Mouse (Mus musculus): ENCODE measurements around the gene Hnrnpu.

Gene Hnrnpu

GRCm38 (mm10) chr1:178314236-178314635, 23.4 kb downstream of the Hnrnpu start:
- in situ Hi-C loops (cut with MboI, MseI), result loop anchor here (5.0 kb wide), 1 partner anchor 153 kb away; no protein-coding TSS in a partner anchor

- in situ Hi-C loops (cut with MboI, MseI), result loop anchor here (5.0 kb wide), 1 partner anchor 154 kb away; no protein-coding TSS in a partner anchor
Observed at GRCm38 (mm10) chr1:178313039-178313597, 24.5 kb downstream of the Hnrnpu start.

- in situ Hi-C loops (cut with MboI, MseI), result loop anchor here (5.0 kb wide), 1 partner anchor 157 kb away; no protein-coding TSS in a partner anchor
Observed at GRCm38 (mm10) chr1:178310128-178310527, 27.5 kb downstream of the Hnrnpu start.

- in situ Hi-C loops (cut with MboI, MseI), result loop anchor here (5.0 kb wide), 3 partner anchors 38 to 372 kb away; partner anchors contain the start of gene Catspere2
Observed at GRCm38 (mm10) chr1:178309487-178309886, 28.1 kb downstream of the Hnrnpu start.

GRCm38 (mm10) chr1:178303425-178303824, 34.2 kb downstream of the Hnrnpu start:
- in situ Hi-C loops (cut with MboI, MseI), result loop anchor here (5.0 kb wide), 1 partner anchor 156 kb away; no protein-coding TSS in a partner anchor

- in situ Hi-C loops (cut with MboI, MseI), result loop anchor here (5.0 kb wide), 1 partner anchor 154 kb away; no protein-coding TSS in a partner anchor
Observed at GRCm38 (mm10) chr1:178301261-178301660, 36.3 kb downstream of the Hnrnpu start.

- in situ Hi-C loops (cut with MboI, MseI), result loop anchor here (25.0 kb wide), 1 partner anchor 957 kb away; no protein-coding TSS in a partner anchor
Observed at GRCm38 (mm10) chr1:178294051-178294450, 43.5 kb downstream of the Hnrnpu start.

GRCm38 (mm10) chr1:178291716-178292115, 45.9 kb downstream of the Hnrnpu start:
- in situ Hi-C loops (cut with MboI, MseI), result loop anchor here (25.0 kb wide), 1 partner anchor 954 kb away; no protein-coding TSS in a partner anchor

GRCm38 (mm10) chr1:178287601-178288176, 49.9 kb downstream of the Hnrnpu start:
- in situ Hi-C loops (cut with MboI, MseI), result loop anchor here (25.0 kb wide), 1 partner anchor 950 kb away; no protein-coding TSS in a partner anchor

- in situ Hi-C loops (cut with MboI, MseI), result loop anchor here (25.0 kb wide), 1 partner anchor 947 kb away; no protein-coding TSS in a partner anchor
Observed at GRCm38 (mm10) chr1:178283946-178284720, 53.5 kb downstream of the Hnrnpu start.

GRCm38 (mm10) chr1:178283314-178283713, 54.3 kb downstream of the Hnrnpu start:
- in situ Hi-C loops (cut with MboI, MseI), result loop anchor here (25.0 kb wide), 1 partner anchor 946 kb away; no protein-coding TSS in a partner anchor

GRCm38 (mm10) chr1:178276054-178276911, 61.3 kb downstream of the Hnrnpu start:
- in situ Hi-C loops (cut with MboI, MseI), result loop anchor here (25.0 kb wide), 1 partner anchor 939 kb away; no protein-coding TSS in a partner anchor

GRCm38 (mm10) chr1:178275738-178276053, 61.9 kb downstream of the Hnrnpu start:
- in situ Hi-C loops (cut with MboI, MseI), result loop anchor here (25.0 kb wide), 1 partner anchor 938 kb away; no protein-coding TSS in a partner anchor

GRCm38 (mm10) chr1:178275174-178275730, 62.3 kb downstream of the Hnrnpu start:
- in situ Hi-C loops (cut with MboI, MseI), result loop anchor here (25.0 kb wide), 1 partner anchor 938 kb away; no protein-coding TSS in a partner anchor
